Comparison of ENCODE assay signal across 8 mouse cellular contexts in the genomic region with DNA sequence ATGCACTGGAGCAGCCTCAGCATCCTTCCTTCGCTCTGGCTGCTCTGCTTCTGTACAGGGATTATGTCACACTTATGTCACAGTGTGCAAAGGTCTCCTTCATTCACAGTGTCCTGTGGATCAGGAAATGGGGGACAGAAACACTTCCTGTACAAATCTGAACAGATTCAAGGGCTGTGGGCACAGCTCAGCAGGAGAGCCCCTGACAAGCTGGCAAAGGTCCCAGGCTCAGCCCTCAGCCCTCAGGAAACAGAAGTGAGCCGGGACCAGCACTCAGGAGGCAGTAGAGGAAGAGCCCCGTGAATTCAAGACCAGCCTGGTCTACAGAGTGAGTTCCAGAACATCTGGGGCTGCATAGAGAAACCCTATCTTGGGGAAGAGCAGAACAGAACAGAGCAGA. TPM values are rescaled to one million over a fixed set of nuclear protein-coding genes. Genes with fewer than 3 reads are reported as not detected.
DNase-seq lines count a peak whose midpoint lies in the region; ATAC-seq lines count a peak whose summit lies in the region.
"Had no signal": no experiment of that assay in that cellular context is flagged by ENCODE, and none has a peak within 500 bp of the region (broad histone marks: within the 10 kb centered on the region; RNA-seq: fewer than 3 reads in every experiment).

No protein-coding gene starts in this region.

- peak; percentile 83 for ATAC-seq in heart, embryonic 15.5 days (replicated peaks; ENCODE audit: insufficient number of reproducible peaks, insufficient read depth, low FRiP score, low read depth)
- no peak for ATAC-seq in limb, embryonic 13.5 days (ENCODE audit: low FRiP score, low read depth)
- no peak for ATAC-seq in forebrain, embryonic 16.5 days

- H3K4me1 ChIP-seq in heart, embryonic 15.5 days (replicated peaks): peaks cover 16% of the 10 kb centered on the region
- H3K4me1 ChIP-seq in limb, embryonic 13.5 days: peaks cover 8% of the 10 kb centered on the region; the same call in 1 of the 2 replicates
- H3K4me1 ChIP-seq in forebrain, embryonic 16.5 days (replicated peaks; ENCODE audit: control insufficient read depth, insufficient read depth, low read length): no peaks in the 10 kb centered on the region

- H3K27ac ChIP-seq in heart, embryonic 15.5 days: peak overlapping the region; percentile 67
- H3K27ac ChIP-seq in limb, embryonic 13.5 days: peak overlapping the region; percentile 33; the same call in 1 of the 2 replicates
- no peak overlapping the region for H3K27ac ChIP-seq in forebrain, embryonic 16.5 days (ENCODE audit: low read length)

- DNase-seq in left cerebral cortex, postnatal 14 days (ENCODE audit: low spot score in 2 of 2): peak; percentile 41 to 55
- no peak for DNase-seq in left cerebral cortex, adult 18-20 months (ENCODE audit: low spot score in 2 of 2)
- DNase-seq in adrenal gland, postnatal 25 days: peak; percentile 43
- DNase-seq in thymus, adult 18-20 months: no peak

- 18% methylated on average over 3 of the region's 3 CpGs for WGBS in heart, embryonic 15.5 days
- 27% methylated on average over 3 of the region's 3 CpGs for WGBS in limb, embryonic 13.5 days
- WGBS in forebrain, embryonic 16.5 days: 37% methylated on average over 3 of the region's 3 CpGs

- no peaks in the 10 kb centered on the region for H3K27me3 ChIP-seq in heart, embryonic 15.5 days
- no peaks in the 10 kb centered on the region for H3K27me3 ChIP-seq in limb, embryonic 13.5 days
- H3K27me3 ChIP-seq in forebrain, embryonic 16.5 days (replicated peaks; ENCODE audit: control insufficient read depth, insufficient read depth, low read length): 0 out of 2 replicates have a peak, but pooled peaks cover 2% of the 10 kb centered on the region

- intact Hi-C loops in left cerebral cortex, postnatal 14 days (cut with DNase I): no loop called here

- H3K9ac ChIP-seq in heart, embryonic 15.5 days: no peak overlapping the region
- no peak overlapping the region for H3K9ac ChIP-seq in limb, embryonic 13.5 days
- H3K9ac ChIP-seq in forebrain, embryonic 16.5 days (replicated peaks; ENCODE audit: low read depth, low read length): no peak overlapping the region

- H3K4me2 ChIP-seq in heart, embryonic 15.5 days: no peak overlapping the region
- H3K4me2 ChIP-seq in limb, embryonic 13.5 days (replicated peaks): no peak overlapping the region
- no peak overlapping the region for H3K4me2 ChIP-seq in forebrain, embryonic 16.5 days (ENCODE audit: low read length)

- H3K9me3 ChIP-seq in heart, embryonic 15.5 days (replicated peaks): no peaks in the 10 kb centered on the region
- no peaks in the 10 kb centered on the region for H3K9me3 ChIP-seq in limb, embryonic 13.5 days
- H3K9me3 ChIP-seq in forebrain, embryonic 16.5 days (ENCODE audit: control insufficient read depth, low read length): no peaks in the 10 kb centered on the region

- H3K4me3 ChIP-seq in heart, embryonic 15.5 days: no peak overlapping the region
- no peak overlapping the region for H3K4me3 ChIP-seq in limb, embryonic 13.5 days
- no peak overlapping the region for H3K4me3 ChIP-seq in forebrain, embryonic 16.5 days (replicated peaks; ENCODE audit: low read length)
- H3K4me3 ChIP-seq: megakaryocyte, embryonic 14.5 days had no signal

- no peaks in the 10 kb centered on the region for H3K36me3 ChIP-seq in heart, embryonic 15.5 days
- no peaks in the 10 kb centered on the region for H3K36me3 ChIP-seq in limb, embryonic 13.5 days
- no peaks in the 10 kb centered on the region for H3K36me3 ChIP-seq in forebrain, embryonic 16.5 days (ENCODE audit: control insufficient read depth, insufficient read depth)

RNA-seq across cellular contexts. Expression of a gene that starts 23.4 kb away (rescaled TPM):
- 1 to 10 TPM; 5.1 to 8.7 TPM for total RNA-seq in left cerebral cortex, postnatal 14 days (2021)
- total RNA-seq in left cerebral cortex, adult 18-20 months (2021): 1 to 10 TPM; 2.8 to 4.2 TPM
- 19.3 and 27.3 TPM in 2 replicates for total RNA-seq in adrenal gland, postnatal 25 days (2021)
- 14.8 and 15.9 TPM in 2 replicates for polyA plus RNA-seq in heart, embryonic 15.5 days (2015; fragmentation: Nextera tagmentation; extraction: Ambion mirVana)
- polyA plus RNA-seq in limb, embryonic 13.5 days (2015; fragmentation: Nextera tagmentation; extraction: Ambion mirVana): 31.7 TPM in 2 replicates
- 16.5 and 25.7 TPM in 2 replicates for polyA plus RNA-seq in forebrain, embryonic 16.5 days (2015; fragmentation: Nextera tagmentation; extraction: Ambion mirVana)

RNA-seq across cellular contexts. Expression of a gene that starts 37.2 kb away (rescaled TPM):
- 10 to 100 TPM; 16.6 to 21.2 TPM for total RNA-seq in left cerebral cortex, postnatal 14 days (2021)
- total RNA-seq in left cerebral cortex, adult 18-20 months (2021): 10 to 100 TPM; 15.2 to 23.6 TPM
- total RNA-seq in adrenal gland, postnatal 25 days (2021): 37.5 and 38.2 TPM in 2 replicates
- polyA plus RNA-seq in heart, embryonic 15.5 days (2015; fragmentation: Nextera tagmentation; extraction: Ambion mirVana): 18.5 and 19.5 TPM in 2 replicates
- polyA plus RNA-seq in limb, embryonic 13.5 days (2015; fragmentation: Nextera tagmentation; extraction: Ambion mirVana): 7.9 and 8.9 TPM in 2 replicates
- polyA plus RNA-seq in forebrain, embryonic 16.5 days (2015; fragmentation: Nextera tagmentation; extraction: Ambion mirVana): 3.2 and 3.8 TPM in 2 replicates

RNA-seq across cellular contexts. Expression of a gene that starts 41.8 kb away (rescaled TPM):
- 100 to 1,000 TPM; 100 to 104 TPM for total RNA-seq in left cerebral cortex, postnatal 14 days (2021)
- total RNA-seq in left cerebral cortex, adult 18-20 months (2021): 10 to 100 TPM; 80.1 to 80.6 TPM
- 66.7 and 68.8 TPM in 2 replicates for total RNA-seq in adrenal gland, postnatal 25 days (2021)
- 96.3 and 113 TPM in 2 replicates for polyA plus RNA-seq in heart, embryonic 15.5 days (2015; fragmentation: Nextera tagmentation; extraction: Ambion mirVana)
- 127 and 132 TPM in 2 replicates for polyA plus RNA-seq in limb, embryonic 13.5 days (2015; fragmentation: Nextera tagmentation; extraction: Ambion mirVana)
- polyA plus RNA-seq in forebrain, embryonic 16.5 days (2015; fragmentation: Nextera tagmentation; extraction: Ambion mirVana): 252 and 284 TPM in 2 replicates

Comparison
In these comparisons a context has a peak if more than half of its experiments do, and no peak if none do; other contexts are left out.
1. DNase-seq: peak in left cerebral cortex, postnatal 14 days (2 of 2) and adrenal gland, postnatal 25 days (single experiment); none in left cerebral cortex, adult 18-20 months (0 of 2) and thymus, adult 18-20 months (0 of 2).